Mouse (Mus musculus) lung, postnatal 0 days (tissue): ENCODE results near the gene Gm20458. TPM values are rescaled to one million over a fixed set of nuclear protein-coding genes. Genes with fewer than 3 reads are reported as not detected.

ENCODE experiments used
- ATAC-seq: fragments of 200-750 bp; cut with Nextera tagmentation; 2 replicates; pipeline ENCODE4 v1.8.0; 2017; ENCODE audit warnings: moderate library complexity
- DNase-seq: peaks from one replicate; pipeline ENCODE4 v3.0.0-alpha.2; 2016; ENCODE audit warnings: low spot score
- H3K27ac ChIP-seq: fragments of 300-500 bp; sonication (generic); 2 replicates; pipeline ENCODE4 v1.5.1; 2014; ENCODE audit warnings: antibody characterized with exemption, mild to moderate bottlenecking, low read length, mixed read lengths
- H3K27me3 ChIP-seq: fragments of 300-500 bp; sonication (generic); replicated peaks from 2 replicates; pipeline ENCODE4 v1.6.1; 2014; ENCODE audit warnings: low read length, mixed read lengths; ENCODE audit not compliant: insufficient read depth
- H3K36me3 ChIP-seq: fragments of 300-500 bp; sonication (generic); 2 replicates; pipeline ENCODE4 v1.6.1; 2014; ENCODE audit warnings: low read length, mixed read lengths; ENCODE audit not compliant: insufficient read depth
- H3K4me1 ChIP-seq: fragments of 300-500 bp; sonication (generic); 2 replicates; pipeline ENCODE4 v1.6.1; 2014; ENCODE audit warnings: antibody characterized with exemption, low read depth, low read length, mixed read lengths; ENCODE audit not compliant: insufficient read depth
- H3K4me2 ChIP-seq: fragments of 300-500 bp; sonication (generic); replicated peaks from 2 replicates; pipeline ENCODE4 v1.6.1; 2014; ENCODE audit warnings: low read depth, mild to moderate bottlenecking, low read length, moderate library complexity, mixed read lengths
- H3K4me3 ChIP-seq: fragments of 300-500 bp; sonication (generic); 2 replicates; pipeline ENCODE4 v1.5.1; 2014; ENCODE audit warnings: low read depth, low read length
- H3K9ac ChIP-seq: fragments of 300-500 bp; sonication (generic); replicated peaks from 2 replicates; pipeline ENCODE4 v1.6.1; 2014; ENCODE audit warnings: low read depth, mild to moderate bottlenecking
- H3K9me3 ChIP-seq: fragments of 300-500 bp; sonication (generic); 2 replicates; pipeline ENCODE4 v1.6.1; 2016; ENCODE audit warnings: low read length, mixed read lengths
- CTCF ChIP-seq: IDR thresholded peaks from 2 replicates; pipeline ENCODE4 v1.5.1; 2016; ENCODE audit warnings: antibody characterized with exemption, mild to moderate bottlenecking
- EP300 ChIP-seq: IDR thresholded peaks from 2 replicates; pipeline ENCODE4 v1.6.1; 2016; ENCODE audit warnings: antibody characterized with exemption, mild to moderate bottlenecking, control low read depth
- WGBS: fragments of 180-500 bp; shearing (Covaris S2); extraction: QIAGEN DNeasy Blood & Tissue Kit; methylation state at CpG from one replicate; pipeline ENCODE4 v1.1.7; 2014; 5-methylcytosine and 5-hydroxymethylcytosine counted together
- polyA plus RNA-seq: library from polyadenylated mRNA; unstranded; fragments of >200 nt; fragmentation: Nextera tagmentation; extraction: Ambion mirVana; gene quantifications from 2 replicates; pipeline ENCODE4 v1.2.1, GENCODE M21; 2015

Gm20458 gene
- polyA plus RNA-seq, 1 experiment from 2014 or later: 23.5 TPM

DNA sequence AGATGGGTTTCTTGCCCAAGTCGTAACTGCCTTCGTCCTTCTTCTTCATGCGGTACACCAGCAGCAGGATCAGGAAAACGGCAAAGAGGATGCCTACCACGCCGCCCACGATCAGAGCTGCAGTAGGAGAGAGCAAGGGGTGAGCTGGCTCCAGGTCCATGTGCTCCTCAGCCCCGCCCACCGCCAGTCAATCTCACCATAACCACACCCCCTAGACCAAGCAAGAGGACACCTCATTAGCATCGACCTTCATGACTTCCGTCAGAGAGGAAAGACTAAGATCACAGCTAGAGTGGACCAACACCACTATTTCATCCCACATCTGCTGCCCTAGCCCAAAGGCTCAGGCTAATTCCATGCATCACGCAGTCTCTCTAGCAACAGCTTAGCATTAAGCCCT is 34.6 kb upstream of the Gm20458 start:
- H3K27me3 ChIP-seq: no peaks in the 10 kb centered on the region
- ATAC-seq: no peak
- no peak for DNase-seq
- WGBS: 33% methylated on average over 12 of the region's 12 CpGs
- no peak overlapping the region for H3K4me3 ChIP-seq
- TF ChIP-seq EP300 (no peak), CTCF (no peak)
- H3K4me1 ChIP-seq: peaks cover 8% of the 10 kb centered on the region; the same call in 1 of the 2 replicates
- peaks cover 19% of the 10 kb centered on the region for H3K36me3 ChIP-seq
- no peak overlapping the region for H3K27ac ChIP-seq
- no peak overlapping the region for H3K9ac ChIP-seq
- H3K9me3 ChIP-seq: no peaks in the 10 kb centered on the region
- H3K4me2 ChIP-seq: no peak overlapping the region

DNA sequence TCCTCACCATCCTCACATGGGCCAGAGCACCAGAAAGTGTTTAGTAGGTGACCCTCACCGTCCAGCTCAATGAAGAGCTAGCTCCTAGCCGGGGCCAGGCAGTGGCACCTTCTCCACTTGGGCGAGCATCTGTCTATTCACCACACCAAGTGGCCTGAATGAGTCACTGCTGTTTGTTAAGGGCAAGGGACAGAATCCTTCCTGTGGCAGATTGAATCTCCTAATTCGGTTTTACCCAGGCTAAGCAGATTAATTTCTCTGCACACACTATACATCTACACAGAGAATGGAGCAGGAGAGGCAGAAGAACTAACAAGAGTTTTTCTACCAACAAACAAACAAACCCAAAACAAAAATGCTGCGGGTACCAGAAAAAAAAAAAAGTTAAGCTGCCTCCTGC is 33.8 kb upstream of the Gm20458 start:
- H3K9me3 ChIP-seq: no peaks in the 10 kb centered on the region
- H3K27me3 ChIP-seq: no peaks in the 10 kb centered on the region
- DNase-seq (no peak), ATAC-seq (no peak)
- no peak overlapping the region for H3K27ac ChIP-seq
- H3K4me1 ChIP-seq: peaks cover 13% of the 10 kb centered on the region; the same call in 1 of the 2 replicates
- H3K9ac ChIP-seq: no peak overlapping the region
- TF ChIP-seq EP300 (no peak), CTCF (no peak)
- H3K36me3 ChIP-seq: peaks cover 19% of the 10 kb centered on the region
- WGBS: 78% methylated on average over 5 of the region's 5 CpGs
- no peak overlapping the region for H3K4me3 ChIP-seq
- H3K4me2 ChIP-seq: no peak overlapping the region

DNA sequence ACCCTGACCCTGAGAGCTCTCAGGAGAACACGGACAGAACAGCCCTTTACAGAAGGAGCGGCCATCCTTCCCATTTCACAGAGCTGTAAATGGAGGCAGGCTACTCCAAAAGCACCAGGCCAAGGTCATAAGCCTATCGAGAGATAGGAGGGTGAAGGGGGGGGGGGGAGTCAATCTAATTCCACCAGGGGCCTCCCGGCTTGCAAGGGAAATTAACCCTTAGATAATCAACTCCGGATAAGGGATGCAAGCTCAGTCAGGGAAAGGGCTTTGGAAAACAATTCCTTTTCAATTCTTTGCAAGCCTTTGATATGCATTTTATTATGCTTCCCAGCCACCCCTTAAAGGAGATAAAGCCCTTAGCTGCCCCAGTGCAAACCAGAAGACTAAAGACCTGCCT is 32.3 kb upstream of the Gm20458 start:
- no peak overlapping the region for H3K4me2 ChIP-seq
- peaks cover 19% of the 10 kb centered on the region for H3K36me3 ChIP-seq
- DNase-seq (no peak), ATAC-seq (no peak)
- no peak overlapping the region for H3K27ac ChIP-seq
- WGBS: 40% methylated on average over 5 of the region's 5 CpGs
- TF ChIP-seq EP300 (no peak), CTCF (no peak)
- no peaks in the 10 kb centered on the region for H3K9me3 ChIP-seq
- H3K4me3 ChIP-seq: no peak overlapping the region
- H3K9ac ChIP-seq: no peak overlapping the region
- H3K4me1 ChIP-seq: peaks cover 28% of the 10 kb centered on the region
- H3K27me3 ChIP-seq: no peaks in the 10 kb centered on the region

DNA sequence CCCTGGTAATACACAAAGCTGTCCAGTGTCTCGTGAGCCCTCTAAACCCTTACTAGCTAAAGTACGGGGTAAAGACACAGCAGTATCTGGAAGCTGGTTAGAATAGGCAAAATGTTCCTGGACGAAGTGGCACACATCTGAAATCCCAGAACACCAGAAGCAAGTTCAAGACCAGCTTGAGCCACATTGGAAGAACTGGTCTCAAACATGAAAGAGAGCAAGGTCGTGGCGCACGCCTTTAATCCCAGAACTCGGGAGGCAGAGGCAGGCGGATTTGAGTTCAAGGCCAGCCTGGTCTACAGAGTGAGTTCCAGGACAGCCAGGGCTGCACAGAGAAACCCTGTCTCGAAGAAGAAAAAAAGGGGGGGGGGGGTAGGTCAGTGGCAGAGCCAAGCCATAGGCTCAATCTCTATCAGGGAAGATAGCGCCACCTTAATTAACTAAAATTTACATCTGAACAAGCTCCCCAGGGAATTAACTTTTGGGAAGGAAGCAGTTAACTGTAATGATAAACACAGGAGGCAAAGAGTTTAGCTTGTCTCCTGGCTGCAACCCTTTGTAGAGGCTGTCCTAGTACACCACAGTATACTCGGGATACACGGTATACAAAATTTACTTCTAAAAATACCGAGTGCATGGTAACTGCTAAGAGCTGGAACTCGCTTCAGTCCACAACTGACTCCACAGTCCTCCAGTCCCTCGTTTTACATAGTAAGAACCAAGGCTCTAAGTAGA is 30.7 kb upstream of the Gm20458 start:
- Histone ChIP-seq H3K9me3 (no peaks in the 10 kb centered on the region), H3K4me3 (no peak overlapping the region), H3K4me2 (no peak overlapping the region), H3K27ac (0 out of 2 replicates have a peak overlapping the region, but pooled peaks have one; percentile 0), H3K27me3 (no peaks in the 10 kb centered on the region), H3K9ac (0 out of 2 replicates have a peak overlapping the region, but pooled peaks have one; percentile 5), H3K4me1 (peaks cover 33% of the 10 kb centered on the region), H3K36me3 (peaks cover 16% of the 10 kb centered on the region)
- DNase-seq: no peak
- TF ChIP-seq CTCF (no peak), EP300 (no peak)
- 56% methylated on average over 15 of the region's 15 CpGs for WGBS
- no peak for ATAC-seq

DNA sequence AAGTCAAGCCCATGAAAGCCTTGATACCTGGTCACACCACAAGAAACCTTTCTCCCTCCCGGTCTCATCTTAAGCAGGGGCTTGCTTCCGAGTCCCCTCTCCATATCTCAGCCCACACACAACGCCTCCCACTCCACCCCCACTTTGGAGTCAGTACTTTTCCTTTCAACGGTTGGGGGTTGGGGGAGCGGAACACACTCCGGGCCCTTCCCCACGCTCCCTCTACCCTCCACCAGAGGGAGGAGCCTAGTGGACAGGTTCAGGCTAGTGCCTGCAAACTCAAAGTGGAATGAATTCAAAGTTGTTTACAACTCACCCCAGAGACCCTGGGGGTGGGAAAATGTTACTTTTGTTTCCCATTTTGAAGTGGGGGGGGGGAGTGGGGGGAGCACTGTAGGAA is 30.1 kb upstream of the Gm20458 start:
- 14% methylated on average over 7 of the region's 7 CpGs for WGBS
- no peak overlapping the region for H3K4me3 ChIP-seq
- H3K27ac ChIP-seq: peak overlapping the region; percentile 0; the same call in 1 of the 2 replicates
- H3K4me1 ChIP-seq: peaks cover 36% of the 10 kb centered on the region
- H3K9ac ChIP-seq: 0 out of 2 replicates have a peak overlapping the region, but pooled peaks have one; percentile 5
- no peaks in the 10 kb centered on the region for H3K9me3 ChIP-seq
- peaks cover 13% of the 10 kb centered on the region for H3K36me3 ChIP-seq
- TF ChIP-seq CTCF (peak; percentile 49), EP300 (no peak)
- ATAC-seq (peak; percentile 20; the same call in 1 of the 2 replicates), DNase-seq (peak; percentile 63)
- no peaks in the 10 kb centered on the region for H3K27me3 ChIP-seq
- H3K4me2 ChIP-seq: no peak overlapping the region

DNA sequence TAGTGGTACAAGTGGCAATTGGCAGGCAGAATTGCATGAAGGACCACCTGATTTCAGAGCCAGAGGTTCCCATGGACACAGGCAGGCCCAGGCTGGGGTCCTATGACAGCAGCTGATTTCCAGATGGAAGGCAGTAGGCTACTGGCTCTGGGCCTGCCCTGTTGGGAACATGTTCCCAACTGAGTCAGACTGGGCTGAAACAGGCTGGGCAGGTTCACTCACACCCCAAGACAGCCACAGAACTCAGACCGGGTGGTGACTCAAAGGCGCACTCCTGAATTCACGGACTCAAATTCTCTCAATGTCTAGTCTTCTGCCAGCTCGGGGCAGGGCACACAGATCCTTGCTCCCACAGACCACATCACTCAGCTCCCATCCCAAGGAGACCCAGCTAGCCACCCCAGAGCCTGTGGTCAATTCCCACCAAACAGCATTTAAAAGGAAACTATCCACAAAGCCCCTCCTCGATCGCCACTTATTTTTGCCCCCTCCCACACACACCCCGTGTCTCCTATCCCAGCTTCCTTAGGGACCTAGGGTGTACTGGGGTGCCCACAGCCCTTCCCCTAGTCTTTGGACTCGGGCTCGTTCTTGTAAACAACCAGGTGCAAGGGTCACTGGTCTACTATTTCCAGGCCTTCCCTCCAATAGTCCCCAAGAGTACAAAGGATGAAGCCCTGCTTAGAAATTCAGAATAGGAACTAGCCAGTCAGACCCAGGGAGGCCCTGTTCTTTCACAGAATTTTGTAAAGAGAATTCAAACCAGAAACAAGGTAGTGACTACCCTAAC is 28.9 kb upstream of the Gm20458 start:
- Histone ChIP-seq H3K27ac (peak overlapping the region; percentile 81), H3K4me3 (no peak overlapping the region), H3K4me2 (peak overlapping the region; percentile 17; the same call in 1 of the 2 replicates), H3K4me1 (peaks cover 48% of the 10 kb centered on the region), H3K27me3 (no peaks in the 10 kb centered on the region), H3K9me3 (no peaks in the 10 kb centered on the region), H3K9ac (peak overlapping the region; percentile 3; the same call in 1 of the 2 replicates), H3K36me3 (peaks cover 13% of the 10 kb centered on the region; the same call in 1 of the 2 replicates)
- WGBS: 34% methylated on average over 9 of the region's 9 CpGs
- ATAC-seq (peak; percentile 67), DNase-seq (peak; percentile 84)
- TF ChIP-seq EP300: no peak
